Mouse (Mus musculus): ENCODE data around the gene B3gntl1.

DNA sequence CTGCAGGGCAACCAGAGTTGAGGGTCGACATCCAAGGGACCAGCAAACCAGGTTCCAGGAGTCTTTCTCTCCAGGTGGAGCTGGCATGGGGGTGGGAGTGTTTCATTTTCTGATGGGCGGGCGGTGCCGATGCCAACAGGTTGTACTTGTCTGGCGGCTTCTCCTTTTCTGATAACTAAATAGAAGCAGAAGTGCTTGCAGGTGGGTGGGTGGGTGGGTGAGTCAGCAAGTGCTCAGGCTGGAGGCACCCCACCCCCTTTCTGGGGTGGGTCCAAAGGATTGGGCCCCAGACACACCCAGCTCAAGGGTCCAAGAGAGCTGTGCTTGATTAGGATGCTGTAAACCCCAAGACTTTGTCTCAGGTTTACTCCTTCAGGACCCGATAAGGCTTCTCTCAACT lies 40.0 kb upstream of the B3gntl1 start:
- TF ChIP-seq EP300 (optimal IDR thresholded peaks at IDR 0.05), result no peak
- no peak for TF ChIP-seq CTCF (IDR thresholded peaks at IDR 0.05; ENCODE audit: low read depth)
